Mouse (Mus musculus) embryonic facial prominence, embryonic 12.5 days (tissue): Measurements from ENCODE around the gene Prrc2b. TPM values are rescaled to one million over a fixed set of nuclear protein-coding genes. Genes with fewer than 3 reads are reported as not detected.
A peak's percentile ranks its signal among the peaks of the same experiment; 100 is the strongest.

Experiments
- ATAC-seq: fragments of 200-750 bp; cut with Nextera tagmentation; 2 replicates; pipeline ENCODE4 v1.8.0; 2017; ENCODE audit not compliant: insufficient number of reproducible peaks, insufficient read depth, low FRiP score, low TSS enrichment
- H3K27ac ChIP-seq: fragments of 300-500 bp; sonication (generic); 2 replicates; pipeline ENCODE4 v1.5.1; 2016; ENCODE audit warnings: mild to moderate bottlenecking
- H3K27me3 ChIP-seq: fragments of 300-500 bp; sonication (generic); 2 replicates; pipeline ENCODE4 v1.6.1; 2016; ENCODE audit warnings: mild to moderate bottlenecking, moderate library complexity
- H3K36me3 ChIP-seq: fragments of 300-500 bp; sonication (generic); 2 replicates; pipeline ENCODE4 v1.6.1; 2016; ENCODE audit warnings: mild to moderate bottlenecking
- H3K4me1 ChIP-seq: fragments of 300-500 bp; sonication (generic); 2 replicates; pipeline ENCODE4 v1.6.1; 2016
- H3K4me2 ChIP-seq: fragments of 300-500 bp; sonication (generic); replicated peaks from 2 replicates; pipeline ENCODE4 v1.6.1; 2016; ENCODE audit warnings: mild to moderate bottlenecking, moderate library complexity
- H3K4me3 ChIP-seq: fragments of 300-500 bp; sonication (generic); 2 replicates; pipeline ENCODE4 v1.5.1; 2016; ENCODE audit warnings: mild to moderate bottlenecking
- H3K9ac ChIP-seq: fragments of 300-500 bp; sonication (generic); 2 replicates; pipeline ENCODE4 v1.6.1; 2016; ENCODE audit warnings: mild to moderate bottlenecking, moderate library complexity
- H3K9me3 ChIP-seq: fragments of 300-500 bp; sonication (generic); 2 replicates; pipeline ENCODE4 v1.6.1; 2016; ENCODE audit warnings: mild to moderate bottlenecking, moderate library complexity
- WGBS: fragments of 180-500 bp; shearing (Covaris S2); methylation state at CpG from one replicate; pipeline ENCODE4 v1.1.7; 2016; 5-methylcytosine and 5-hydroxymethylcytosine counted together
- polyA plus RNA-seq: library from polyadenylated mRNA; unstranded; fragments of >200 nt; fragmentation: Nextera tagmentation; extraction: Ambion mirVana; gene quantifications from 2 replicates; pipeline ENCODE4 v1.2.1, GENCODE M21; 2016

Prrc2b gene
- polyA plus RNA-seq, 1 experiment from 2014 or later = 83.2 TPM

DNA sequence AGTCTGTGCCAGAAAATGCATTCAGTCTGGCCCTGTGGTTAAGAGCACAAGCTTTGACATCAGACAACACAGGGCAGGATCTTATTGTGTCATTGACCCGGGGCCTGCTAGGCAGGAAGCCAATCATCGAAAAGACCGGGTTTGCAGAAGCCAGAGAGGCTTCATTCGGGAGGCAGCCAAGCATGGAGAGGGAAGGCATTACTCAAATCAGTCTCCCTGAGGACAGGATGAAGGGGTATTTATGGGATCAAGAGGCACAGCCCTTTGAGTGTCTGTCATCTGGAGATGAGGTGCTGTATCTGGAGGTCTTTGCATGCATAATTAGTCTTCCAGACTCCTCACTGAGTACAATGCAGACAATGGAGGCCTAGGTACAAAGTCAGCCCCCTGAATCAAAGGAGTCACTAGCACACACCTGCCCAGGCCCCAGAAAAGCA lies 10.4 kb upstream of the Prrc2b start:
- H3K27me3 ChIP-seq = no peaks in the 10 kb centered on the region
- no peak overlapping the region for H3K9ac ChIP-seq
- 32% methylated on average over 4 of the region's 4 CpGs for WGBS
- no peaks in the 10 kb centered on the region for H3K4me1 ChIP-seq
- no peak overlapping the region for H3K4me3 ChIP-seq
- no peaks in the 10 kb centered on the region for H3K9me3 ChIP-seq
- no peak overlapping the region for H3K4me2 ChIP-seq
- ATAC-seq = no peak
- no peak overlapping the region for H3K27ac ChIP-seq
- H3K36me3 ChIP-seq = no peaks in the 10 kb centered on the region

DNA sequence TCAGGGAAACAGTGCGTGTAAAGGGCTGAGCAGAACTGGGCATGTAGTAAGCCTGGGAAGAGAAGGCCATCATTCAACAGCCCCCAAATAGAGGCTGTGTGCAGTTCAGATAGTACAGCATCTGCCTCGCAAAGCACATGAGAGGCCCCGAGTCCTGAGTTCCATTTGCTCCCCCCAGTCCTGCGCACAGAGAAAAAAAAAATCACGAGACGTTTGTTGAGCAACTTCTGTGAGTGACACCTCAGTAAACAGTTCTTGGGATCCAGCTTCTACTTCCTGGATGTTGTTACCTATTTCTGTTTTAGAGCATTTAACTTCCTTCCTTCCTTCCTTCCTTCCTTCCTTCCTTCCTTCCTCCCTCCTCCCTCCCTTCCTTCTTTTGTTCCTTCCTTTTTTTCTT lies 9.3 kb upstream of the Prrc2b start:
- ATAC-seq = no peak
- Histone ChIP-seq H3K9ac (no peak overlapping the region), H3K27me3 (no peaks in the 10 kb centered on the region), H3K4me1 (no peaks in the 10 kb centered on the region), H3K36me3 (no peaks in the 10 kb centered on the region), H3K9me3 (no peaks in the 10 kb centered on the region), H3K4me3 (no peak overlapping the region), H3K27ac (no peak overlapping the region), H3K4me2 (no peak overlapping the region)
- 87% methylated on average over 6 of the region's 6 CpGs for WGBS

DNA sequence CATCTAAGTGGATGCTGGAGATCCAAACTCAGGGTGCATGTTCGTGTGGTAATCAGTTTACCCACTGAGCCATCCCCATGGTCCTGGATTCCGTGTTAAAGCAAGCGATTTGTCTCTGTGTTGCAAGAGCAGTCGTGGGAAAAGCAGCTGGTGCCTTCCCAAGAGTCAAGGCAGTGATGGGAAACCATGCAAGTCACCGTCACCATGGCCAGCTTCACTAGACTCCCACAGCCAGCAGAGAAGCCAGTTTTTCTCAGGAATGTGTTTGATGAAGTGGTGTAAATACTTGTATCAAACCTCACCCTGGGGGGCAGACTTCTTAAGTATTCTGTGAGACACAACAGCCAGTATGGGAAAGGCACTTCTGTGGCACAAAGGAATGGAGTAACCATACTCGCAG lies 8.5 kb upstream of the Prrc2b start:
- WGBS = 69% methylated on average over 6 of the region's 6 CpGs
- Histone ChIP-seq H3K9me3 (no peaks in the 10 kb centered on the region), H3K27me3 (no peaks in the 10 kb centered on the region), H3K9ac (no peak overlapping the region), H3K27ac (no peak overlapping the region), H3K36me3 (no peaks in the 10 kb centered on the region), H3K4me1 (no peaks in the 10 kb centered on the region), H3K4me2 (no peak overlapping the region), H3K4me3 (no peak overlapping the region)
- ATAC-seq = no peak

DNA sequence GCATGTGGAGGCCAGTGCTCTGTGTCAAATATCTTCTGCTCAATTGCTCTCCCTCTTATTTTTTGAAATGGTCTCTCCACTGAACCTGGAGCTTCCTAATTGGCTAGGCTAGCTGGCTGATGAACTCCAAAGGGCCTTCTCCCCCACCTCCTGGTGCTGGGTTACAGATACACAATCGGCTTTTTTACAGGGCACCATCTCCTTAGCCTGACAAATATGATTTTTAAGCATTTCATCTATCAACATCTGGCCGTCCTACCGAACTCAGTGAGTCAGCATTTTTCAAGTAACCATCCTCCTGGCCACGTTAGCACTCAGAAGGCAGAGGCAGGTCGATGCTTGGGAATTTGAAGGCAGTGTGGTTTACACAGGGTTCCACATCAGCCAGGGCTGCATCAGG lies 6.2 kb upstream of the Prrc2b start:
- Histone ChIP-seq H3K9me3 (no peaks in the 10 kb centered on the region), H3K9ac (no peak overlapping the region), H3K4me3 (no peak overlapping the region), H3K36me3 (no peaks in the 10 kb centered on the region), H3K4me1 (no peaks in the 10 kb centered on the region), H3K27ac (no peak overlapping the region), H3K4me2 (no peak overlapping the region), H3K27me3 (no peaks in the 10 kb centered on the region)
- 80% methylated on average over 5 of the region's 5 CpGs for WGBS
- no peak for ATAC-seq

DNA sequence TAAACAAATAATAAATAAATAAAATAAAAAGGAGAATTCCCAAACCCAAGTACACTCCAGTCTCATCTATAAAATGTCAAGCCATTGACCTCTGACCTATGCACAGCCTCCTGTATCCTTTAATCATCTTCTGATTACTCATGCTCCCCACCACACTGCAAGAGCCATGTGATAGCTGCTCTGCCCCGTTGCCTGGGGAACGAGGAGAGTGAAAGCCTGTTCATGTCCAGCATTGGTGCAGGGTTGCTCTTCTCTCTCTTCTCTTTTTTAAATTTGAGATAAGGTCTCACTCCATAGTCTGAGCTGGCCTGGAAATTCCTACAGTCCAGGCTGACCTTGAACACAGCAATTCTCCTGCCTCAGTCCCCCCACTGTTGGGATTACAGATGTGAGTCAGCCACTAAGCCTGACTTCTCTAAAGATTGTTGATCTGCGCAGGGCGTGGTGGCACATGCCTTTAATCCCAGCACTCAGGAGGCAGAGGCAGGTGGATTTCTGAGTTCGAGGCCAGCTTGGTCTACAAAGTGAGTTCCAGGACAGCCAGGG lies 4.2 kb upstream of the Prrc2b start:
- Histone ChIP-seq H3K27me3 (no peaks in the 10 kb centered on the region), H3K36me3 (no peaks in the 10 kb centered on the region), H3K27ac (no peak overlapping the region), H3K9me3 (no peaks in the 10 kb centered on the region), H3K4me2 (no peak overlapping the region), H3K4me3 (no peak overlapping the region), H3K4me1 (peaks cover 6% of the 10 kb centered on the region; the same call in 1 of the 2 replicates), H3K9ac (no peak overlapping the region)
- ATAC-seq = no peak
- 66% methylated on average over 5 of the region's 5 CpGs for WGBS

DNA sequence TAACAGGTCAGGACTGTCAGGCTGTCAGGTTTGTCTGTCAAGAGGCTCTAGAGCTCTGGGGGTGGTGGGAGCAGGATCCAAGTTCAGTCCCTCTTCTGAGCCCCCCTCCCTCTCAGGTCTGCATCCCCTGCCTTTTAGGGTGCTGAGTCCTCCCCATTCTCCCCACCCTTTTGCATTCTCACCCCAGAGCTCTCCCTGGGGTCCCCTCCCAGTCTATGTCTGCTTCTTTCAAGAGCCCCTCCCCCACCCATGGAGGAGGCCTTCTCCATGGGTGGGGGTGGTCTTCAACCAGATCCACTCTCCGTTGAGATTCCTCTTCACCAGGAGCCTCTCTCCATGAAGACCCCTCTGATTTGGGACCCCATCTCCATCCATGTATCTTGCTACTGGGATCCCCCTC lies 747 bp upstream of the Prrc2b start:
- 17% methylated on average over 1 of the region's 1 CpGs for WGBS
- no peak for ATAC-seq

DNA sequence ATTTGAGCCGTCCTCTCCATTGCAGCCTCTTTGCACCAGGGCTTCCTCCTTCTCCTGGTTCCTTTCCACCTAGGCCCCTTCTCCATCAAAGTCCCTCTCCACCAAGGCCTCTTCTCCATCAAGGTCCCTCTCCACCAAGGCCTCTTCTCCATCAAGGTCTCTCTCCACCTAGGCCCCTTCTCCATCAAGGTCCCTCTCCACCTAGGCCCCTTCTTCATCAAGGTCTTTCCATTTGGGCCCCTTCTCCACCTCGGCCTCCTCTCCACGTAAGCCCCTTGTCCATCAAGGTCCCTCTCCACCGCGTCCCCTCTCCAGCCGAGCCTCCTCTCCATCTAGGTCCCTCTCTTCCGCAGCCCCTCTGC lies 339 bp upstream of the Prrc2b start:
- WGBS = 5% methylated on average over 7 of the region's 7 CpGs
- Histone ChIP-seq H3K4me1 (peaks cover 41% of the 10 kb centered on the region), H3K4me2 (peak overlapping the region; percentile 94), H3K27ac (peak overlapping the region; percentile 100), H3K4me3 (peak overlapping the region; percentile 93), H3K9me3 (no peaks in the 10 kb centered on the region), H3K9ac (peak overlapping the region; percentile 99), H3K36me3 (no peaks in the 10 kb centered on the region), H3K27me3 (no peaks in the 10 kb centered on the region)
- peak; percentile 65; the same call in 1 of the 2 replicates for ATAC-seq

More for the DNA sequence above, 747 bp upstream of the Prrc2b start:
- H3K4me3 ChIP-seq = peak overlapping the region; percentile 93
- H3K9me3 ChIP-seq = no peaks in the 10 kb centered on the region
- H3K27me3 ChIP-seq = no peaks in the 10 kb centered on the region
- H3K9ac ChIP-seq = peak overlapping the region; percentile 99
- H3K4me2 ChIP-seq = peak overlapping the region; percentile 94
- peak overlapping the region; percentile 100 for H3K27ac ChIP-seq
- H3K4me1 ChIP-seq = peaks cover 37% of the 10 kb centered on the region
- H3K36me3 ChIP-seq = no peaks in the 10 kb centered on the region

DNA sequence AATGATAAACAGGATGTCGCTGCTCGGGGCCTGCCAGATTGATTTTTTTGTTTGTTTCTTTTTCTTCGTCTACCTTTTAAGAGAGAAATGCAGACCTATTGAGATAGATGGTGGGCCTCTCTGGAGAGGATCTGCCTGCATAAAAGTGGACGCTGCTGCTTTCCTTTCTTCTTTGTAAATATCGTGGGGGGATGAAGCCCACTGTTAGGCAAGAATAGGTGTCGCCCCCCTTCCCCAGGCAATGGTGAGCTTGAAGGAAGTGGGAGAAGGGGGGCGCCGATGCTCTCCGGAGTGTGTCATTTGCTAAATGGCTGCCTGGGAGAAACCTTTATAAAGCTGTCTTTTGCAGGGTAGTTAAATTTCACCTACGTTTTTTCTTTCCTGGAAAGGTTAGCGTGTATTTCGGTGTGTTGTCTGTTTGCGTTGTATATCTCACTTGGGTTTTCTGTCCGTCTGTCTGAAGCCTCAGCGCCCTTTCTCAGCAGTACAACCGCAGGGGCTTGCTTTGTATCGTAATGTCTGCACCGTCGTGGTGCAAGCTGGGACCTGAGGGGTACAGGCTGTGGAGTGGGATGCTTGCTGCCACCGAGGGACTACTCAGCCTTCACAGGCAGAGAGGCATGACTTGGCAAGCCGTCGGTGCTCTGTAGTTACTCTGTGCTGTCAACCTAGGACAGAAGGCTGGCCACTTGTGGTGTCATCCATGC lies 931 bp downstream of the Prrc2b start:
- Histone ChIP-seq H3K27me3 (no peaks in the 10 kb centered on the region), H3K4me3 (peak overlapping the region; percentile 93), H3K9ac (peak overlapping the region; percentile 99), H3K4me2 (peak overlapping the region; percentile 94), H3K4me1 (peaks cover 53% of the 10 kb centered on the region), H3K27ac (peak overlapping the region; percentile 100), H3K36me3 (no peaks in the 10 kb centered on the region), H3K9me3 (no peaks in the 10 kb centered on the region)
- under 1% methylated on average over 22 of the region's 22 CpGs for WGBS
- no peak for ATAC-seq

DNA sequence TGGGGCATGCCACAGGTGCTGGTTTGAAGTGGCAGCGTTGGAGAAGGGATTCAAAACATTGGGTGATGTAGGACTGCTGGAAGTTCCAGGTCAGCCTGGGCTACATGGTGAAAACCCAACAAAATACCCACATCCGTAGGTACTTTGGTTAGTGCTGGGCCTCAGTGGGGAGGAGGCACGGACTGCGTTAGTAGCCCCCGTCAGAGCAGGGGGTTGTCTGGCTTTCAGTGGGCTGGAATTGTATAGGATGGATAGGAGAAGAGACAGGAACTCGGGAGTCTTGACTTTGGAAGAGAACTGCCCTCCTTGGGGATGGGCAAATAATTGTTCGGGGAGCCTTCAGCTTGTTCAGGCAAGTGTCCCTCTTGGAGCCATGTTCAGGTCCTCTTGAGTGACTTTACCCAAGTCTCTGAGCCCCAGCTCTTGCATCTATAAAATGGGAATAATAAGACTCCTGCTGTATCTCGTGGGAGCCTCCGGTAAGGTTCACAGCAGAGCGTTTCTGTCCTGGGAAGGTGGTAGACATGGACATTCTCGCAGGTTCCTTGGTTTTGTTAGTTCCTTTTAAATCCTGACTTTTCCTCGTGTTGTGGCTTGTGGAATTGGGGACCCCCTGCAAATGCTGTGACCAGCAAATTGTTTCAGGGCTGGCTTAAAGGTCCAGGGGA lies 1.6 kb downstream of the Prrc2b start:
- Histone ChIP-seq H3K9ac (peak overlapping the region; percentile 99), H3K36me3 (no peaks in the 10 kb centered on the region), H3K27ac (peak overlapping the region; percentile 100), H3K4me3 (peak overlapping the region; percentile 93), H3K4me2 (peak overlapping the region; percentile 94), H3K4me1 (peaks cover 60% of the 10 kb centered on the region), H3K27me3 (no peaks in the 10 kb centered on the region), H3K9me3 (no peaks in the 10 kb centered on the region)
- ATAC-seq = no peak
- WGBS = 18% methylated on average over 12 of the region's 12 CpGs

DNA sequence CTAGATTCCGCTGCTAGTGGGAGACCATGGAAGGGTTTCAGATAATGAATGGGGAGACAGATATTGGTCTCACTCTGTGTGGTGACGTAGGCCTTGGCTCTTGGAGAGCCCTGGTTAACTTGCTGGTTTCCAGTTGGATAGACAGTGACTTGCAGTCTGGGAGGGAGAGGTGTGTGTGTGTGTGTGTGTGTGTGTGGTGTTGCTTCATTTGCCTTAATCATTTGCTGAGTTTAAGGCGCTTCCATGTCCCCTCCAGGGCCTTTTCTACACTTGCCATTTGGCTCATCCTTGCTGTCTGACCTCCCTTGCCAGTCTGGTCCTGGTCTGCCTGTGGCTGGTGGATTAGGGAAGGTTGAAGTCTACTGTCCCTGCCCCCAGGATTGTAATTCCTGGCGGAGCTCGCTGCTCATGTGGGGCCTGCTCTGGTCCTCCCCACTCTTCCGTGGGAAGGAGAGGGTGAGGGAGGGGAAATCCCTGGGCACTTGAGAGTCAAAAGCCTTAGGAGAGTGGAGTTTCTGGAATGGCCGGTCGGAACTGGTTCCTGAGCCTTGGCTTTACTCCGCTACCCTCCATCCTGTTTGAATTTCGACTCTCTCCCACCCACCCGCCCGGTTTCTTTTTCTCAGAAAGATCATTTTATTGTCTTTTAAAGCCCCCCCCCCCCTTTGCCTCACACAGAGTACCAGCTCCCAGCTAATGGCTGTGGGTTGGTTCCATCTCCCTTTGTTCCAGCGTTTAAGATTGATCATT lies 2.3 kb downstream of the Prrc2b start:
- peak overlapping the region; percentile 86 for H3K27ac ChIP-seq
- no peak for ATAC-seq
- H3K4me2 ChIP-seq = peak overlapping the region; percentile 94
- H3K9ac ChIP-seq = peak overlapping the region; percentile 99
- H3K27me3 ChIP-seq = no peaks in the 10 kb centered on the region
- peak overlapping the region; percentile 93 for H3K4me3 ChIP-seq
- H3K9me3 ChIP-seq = no peaks in the 10 kb centered on the region
- 11% methylated on average over 13 of the region's 13 CpGs for WGBS
- no peaks in the 10 kb centered on the region for H3K36me3 ChIP-seq
- peaks cover 65% of the 10 kb centered on the region for H3K4me1 ChIP-seq

DNA sequence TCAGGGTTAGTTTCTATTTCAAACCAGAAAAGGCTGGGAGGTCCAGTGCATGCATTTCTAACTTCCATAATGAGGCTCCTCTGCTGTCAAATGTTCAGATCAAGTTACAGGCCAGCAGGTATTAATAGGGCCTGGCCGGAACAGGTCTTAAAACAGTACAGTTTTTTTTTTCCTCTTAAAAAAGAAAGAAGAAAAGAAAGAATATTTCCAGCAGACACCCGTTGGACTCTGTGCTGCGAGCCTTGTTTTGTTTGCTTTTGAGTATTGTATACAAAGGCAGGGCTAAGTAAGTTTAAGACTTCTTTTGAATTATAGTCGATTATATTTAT lies 2.9 kb downstream of the Prrc2b start:
- H3K4me1 ChIP-seq = peaks cover 71% of the 10 kb centered on the region
- no peaks in the 10 kb centered on the region for H3K36me3 ChIP-seq
- peak overlapping the region; percentile 94 for H3K4me2 ChIP-seq
- peak overlapping the region; percentile 93 for H3K4me3 ChIP-seq
- H3K27ac ChIP-seq = peak overlapping the region; percentile 86
- no peak for ATAC-seq
- H3K9ac ChIP-seq = peak overlapping the region; percentile 99
- 26% methylated on average over 4 of the region's 4 CpGs for WGBS
- H3K27me3 ChIP-seq = no peaks in the 10 kb centered on the region
- no peaks in the 10 kb centered on the region for H3K9me3 ChIP-seq
